Mouse (Mus musculus): Measurements from ENCODE around the gene Txnrd2.

Gene Txnrd2

GRCm38 (mm10) chr16:18497865-18498515, 71.8 kb downstream of the Txnrd2 start:
- peak; percentile 33 to 35 for DNase-seq

DNA sequence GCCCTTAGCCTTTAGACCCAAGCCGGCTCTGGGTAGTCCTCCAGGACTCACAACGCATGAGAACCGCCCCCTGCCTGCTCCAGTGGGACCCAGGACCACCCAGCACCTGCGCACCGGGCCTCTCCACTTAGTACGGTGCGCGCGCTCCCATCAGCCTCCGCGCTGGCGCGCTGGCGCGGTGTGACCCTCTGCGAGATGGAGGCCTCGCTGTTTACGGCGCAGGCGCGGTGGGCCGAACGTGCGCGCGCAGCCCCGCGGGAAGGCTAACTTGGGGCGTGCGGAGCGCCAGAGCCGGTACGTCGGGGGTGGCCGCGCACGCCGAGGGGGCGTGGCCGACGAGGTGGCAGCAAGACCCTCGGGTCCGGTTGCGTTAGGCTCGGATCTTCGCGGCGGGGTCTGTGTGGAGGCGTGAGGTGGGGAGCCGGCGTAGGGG, 72.4 kb downstream of the Txnrd2 start, which contains the start of the genes Gnb1l and Rtl10:
Gnb1l (plus strand) TSS at position 156 of the 433 bp plus-strand sequence.
Rtl10 (plus strand) TSS at position 344 of the 433 bp plus-strand sequence.
- DNase-seq = peak; percentile 92 to 95

DNA sequence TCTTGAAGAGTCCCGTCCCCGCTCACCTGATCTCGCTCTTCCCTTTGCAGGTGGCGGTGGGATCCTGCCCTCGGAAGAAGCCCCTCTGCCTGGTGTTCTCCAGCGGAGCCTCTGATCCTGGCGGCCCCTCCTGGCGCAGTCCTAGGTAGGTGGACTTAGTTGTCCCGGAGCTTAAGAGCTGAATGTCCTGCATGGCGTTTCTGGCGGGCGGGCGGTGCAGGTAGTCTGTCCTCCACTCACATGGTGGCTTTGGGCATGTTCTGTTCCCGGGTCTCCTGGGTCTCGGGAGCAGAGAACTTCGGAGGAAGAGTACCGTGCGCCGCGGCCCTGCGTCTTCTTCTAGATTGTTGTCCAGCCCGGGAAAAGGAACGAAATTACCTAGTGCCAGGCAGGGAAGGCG, 72.8 kb downstream of the Txnrd2 start:
- DNase-seq = peak in 1 of 2 experiments; percentile 41

DNA sequence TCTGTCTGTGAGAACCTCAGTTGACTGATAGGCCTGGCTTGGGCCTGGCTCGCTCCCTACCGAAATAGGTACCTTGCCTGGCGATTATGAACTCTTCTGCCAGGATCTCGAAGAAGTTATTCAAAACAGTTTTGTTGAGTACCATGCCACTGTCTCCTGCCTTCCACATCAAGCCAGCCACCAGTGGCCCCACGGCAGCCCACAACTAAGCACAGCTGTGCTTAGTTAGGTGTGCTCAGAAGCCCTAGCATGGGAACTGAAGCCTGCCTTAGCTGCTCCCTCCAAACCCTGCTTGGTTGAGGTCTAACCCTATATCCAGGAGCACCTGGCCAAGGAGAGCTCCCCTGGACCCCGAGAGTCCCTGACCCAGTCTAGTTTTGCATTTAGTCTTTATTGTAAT, 75.3 kb downstream of the Txnrd2 start:
- no peak for DNase-seq

GRCm38 (mm10) chr16:18503566-18504342, 77.6 kb downstream of the Txnrd2 start:
- DNase-seq = no peak

GRCm38 (mm10) chr16:18506524-18507199, 80.5 kb downstream of the Txnrd2 start:
- no peak for DNase-seq

- DNase-seq = no peak
Measured at GRCm38 (mm10) chr16:18507200-18507549, 81.0 kb downstream of the Txnrd2 start.

DNA sequence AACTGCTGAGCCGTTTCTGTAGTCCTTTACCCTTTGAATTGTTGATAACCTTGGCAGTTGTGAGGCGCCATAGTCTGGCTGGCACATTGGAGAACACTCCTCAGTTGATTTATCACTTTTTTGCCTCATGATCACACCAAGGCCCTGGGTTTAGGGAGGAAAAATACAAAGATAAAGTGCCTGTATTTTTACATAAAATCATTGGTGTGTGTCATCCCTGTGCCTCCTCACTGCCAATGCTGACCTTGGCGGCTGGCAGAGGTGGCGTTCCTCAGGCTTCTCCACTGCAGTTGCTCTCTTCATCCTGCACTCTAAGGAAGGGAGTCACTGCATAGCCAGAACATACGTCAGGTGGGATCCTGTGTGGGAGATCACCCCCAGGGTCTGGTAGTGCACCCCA, 85.6 kb downstream of the Txnrd2 start:
- no peak for DNase-seq

DNA sequence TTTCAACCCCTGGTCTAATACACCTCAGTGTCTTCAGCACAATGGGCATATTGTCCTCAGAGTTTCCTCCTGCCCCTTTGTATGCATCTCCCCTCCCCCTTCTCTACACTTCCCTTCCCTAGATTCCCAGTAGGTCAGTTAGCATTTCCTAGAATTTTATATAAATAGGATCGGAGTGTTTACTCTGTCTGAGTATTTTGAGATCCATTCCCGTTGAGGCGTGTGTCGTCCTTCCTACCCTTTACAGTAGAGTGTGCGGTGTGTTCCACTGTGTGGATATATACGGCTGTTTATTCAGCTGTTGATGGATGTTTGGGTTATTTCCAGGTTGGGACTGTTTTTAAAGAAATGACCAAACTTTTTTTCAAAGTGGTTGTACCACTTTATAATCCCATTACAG, 87.3 kb downstream of the Txnrd2 start:
- DNase-seq = no peak

- peak in 1 of 2 experiments; percentile 14 for DNase-seq
Measured at GRCm38 (mm10) chr16:18518091-18518490, 91.9 kb downstream of the Txnrd2 start.

DNA sequence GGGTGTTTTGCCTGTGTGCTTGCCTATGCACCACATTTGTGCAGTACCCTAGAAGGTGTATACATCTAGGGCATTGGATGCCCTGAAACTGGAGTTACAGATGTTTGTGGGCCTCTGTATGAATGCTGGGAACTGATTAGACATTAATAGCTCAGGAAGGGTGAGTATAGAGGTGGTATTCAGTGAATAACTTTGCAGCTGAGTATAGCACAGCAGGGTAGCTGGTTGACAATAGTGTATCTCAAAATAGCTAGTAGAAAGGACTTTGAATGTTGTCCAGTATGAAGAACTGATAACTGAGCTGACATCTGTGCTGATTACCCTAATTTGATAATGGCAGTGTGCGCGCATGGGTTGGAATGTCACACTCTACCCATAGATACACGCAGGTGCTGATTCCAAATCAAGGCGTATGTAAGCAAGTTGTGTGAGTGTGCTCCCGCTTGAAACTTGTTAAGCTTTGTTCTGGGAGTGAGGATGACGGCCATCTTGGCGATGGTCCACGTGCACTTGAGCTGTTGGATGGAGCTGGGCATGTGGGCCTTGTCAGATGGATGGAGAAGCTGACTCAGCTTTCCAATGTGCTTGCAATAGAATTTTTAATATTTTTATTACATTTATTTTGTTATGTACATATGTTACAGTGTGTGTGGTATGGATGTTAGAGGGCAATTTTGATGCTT, 97.5 kb downstream of the Txnrd2 start:
- no peak for DNase-seq

GRCm38 (mm10) chr16:18528656-18529055, 102.5 kb downstream of the Txnrd2 start:
- no peak for DNase-seq
